Mouse (Mus musculus): ENCODE measurements around the gene Tinagl1.

Tinagl1 gene

GRCm38 (mm10) chr4:130176156-130176720 is 1.3 kb upstream of the Tinagl1 start:
- no peak for DNase-seq

- DNase-seq, result peak; percentile 89
Observed at GRCm38 (mm10) chr4:130174335-130175031, 439 bp downstream of the Tinagl1 start.

GRCm38 (mm10) chr4:130173911-130174311 is 1.0 kb downstream of the Tinagl1 start:
- DNase-seq, result peak; percentile 57

GRCm38 (mm10) chr4:130173060-130173822 is 1.7 kb downstream of the Tinagl1 start:
- DNase-seq, result peak; percentile 48

- DNase-seq, result peak; percentile 91
Observed at GRCm38 (mm10) chr4:130171951-130172765, 2.8 kb downstream of the Tinagl1 start.

GRCm38 (mm10) chr4:130170362-130170761 is 4.6 kb downstream of the Tinagl1 start:
- DNase-seq, result no peak

- DNase-seq, result peak; percentile 56
Observed at GRCm38 (mm10) chr4:130169411-130169971, 5.4 kb downstream of the Tinagl1 start.

GRCm38 (mm10) chr4:130168280-130169183 is 6.4 kb downstream of the Tinagl1 start:
- peak; percentile 94 for DNase-seq

GRCm38 (mm10) chr4:130167814-130168213 is 7.1 kb downstream of the Tinagl1 start:
- DNase-seq, result no peak

GRCm38 (mm10) chr4:130167321-130167720 is 7.6 kb downstream of the Tinagl1 start:
- no peak for DNase-seq

- DNase-seq, result no peak
Observed at GRCm38 (mm10) chr4:130166592-130166991, 8.3 kb downstream of the Tinagl1 start.

- DNase-seq, result no peak
Observed at GRCm38 (mm10) chr4:130166061-130166460, 8.9 kb downstream of the Tinagl1 start.

GRCm38 (mm10) chr4:130164121-130164520 is 10.8 kb downstream of the Tinagl1 start:
- no peak for DNase-seq

GRCm38 (mm10) chr4:130163391-130163861 is 11.5 kb downstream of the Tinagl1 start:
- peak; percentile 64 for DNase-seq

GRCm38 (mm10) chr4:130161349-130161748 is 13.6 kb downstream of the Tinagl1 start:
- no peak for DNase-seq

GRCm38 (mm10) chr4:130156812-130157371 is 18.0 kb downstream of the Tinagl1 start:
- no peak for DNase-seq

- no peak for DNase-seq
Observed at GRCm38 (mm10) chr4:130154250-130154649, 20.7 kb downstream of the Tinagl1 start.

GRCm38 (mm10) chr4:130148405-130148804 is 26.5 kb downstream of the Tinagl1 start:
- no peak for DNase-seq

- no peak for DNase-seq
Observed at GRCm38 (mm10) chr4:130141786-130142185, 33.1 kb downstream of the Tinagl1 start.

- DNase-seq, result no peak
Observed at GRCm38 (mm10) chr4:130140992-130141402, 33.9 kb downstream of the Tinagl1 start.

GRCm38 (mm10) chr4:130139214-130139492 is 35.8 kb downstream of the Tinagl1 start, which contains the start of gene Hcrtr1:
TSS of gene Hcrtr1 (minus strand) at chr4:130139359.
- DNase-seq, result no peak
